Mouse (Mus musculus) neural tube, embryonic 14.5 days (tissue): ENCODE results near the gene Agrp. TPM values are rescaled to one million over a fixed set of nuclear protein-coding genes. Genes with fewer than 3 reads are reported as not detected.

ENCODE experiments used
- microRNA counts: library from miRNA; unstranded; fragments of <30 nt; microRNA quantifications from one replicate; lab custom pipeline; 2016
- microRNA-seq: library from miRNA; unstranded; fragments of <30 nt; microRNA quantifications from one replicate; pipeline ENCODE4, GENCODE M21; 2016
- polyA plus RNA-seq: library from polyadenylated mRNA; unstranded; fragments of >200 nt; fragmentation: Nextera tagmentation; extraction: Ambion mirVana; gene quantifications from 2 replicates; pipeline ENCODE4 v1.2.1, GENCODE M21; 2014

The Agrp gene
- polyA plus RNA-seq, 1 experiment from 2014 or later: 1.3 TPM

MicroRNA genes within 50 kb of the gene (microRNA counts, 519-probe panel; counts per million panel counts)
- microRNA mmu-miR-1966 (lab: Ali Mortazavi, UCI): not detected

Small RNA genes within 50 kb of the gene (microRNA-seq; reads per million reads assigned to microRNA genes)
- gene Mir1966: not detected

Other genes starting within 250 kb of the Agrp start
- not detected in 2 replicates for gene Kctd19, start 223.9 kb downstream of the Agrp start, polyA plus RNA-seq
- 0.16 and 0.43 TPM in 2 replicates for gene Lrrc36, start 223.8 kb downstream of the Agrp start, polyA plus RNA-seq
- gene Tppp3, start 165.9 kb downstream of the Agrp start, polyA plus RNA-seq: 189 and 259 TPM in 2 replicates
- 27.9 and 32.5 TPM in 2 replicates for gene Zdhhc1, start 140.5 kb downstream of the Agrp start, polyA plus RNA-seq
- 0.94 and 1.2 TPM in 2 replicates for gene Hsd11b2, start 118.6 kb downstream of the Agrp start, polyA plus RNA-seq
- 235 and 254 TPM in 2 replicates for gene Atp6v0d1, start 71.3 kb downstream of the Agrp start, polyA plus RNA-seq
- gene Ripor1, start 32.1 kb downstream of the Agrp start, polyA plus RNA-seq: 25.8 and 29.6 TPM in 2 replicates
- 81.3 and 85.6 TPM in 2 replicates for gene Ctcf, start 825 bp downstream of the Agrp start, polyA plus RNA-seq
- 21.7 and 22.3 TPM in 2 replicates for gene Carmil2, start 48.9 kb upstream of the Agrp start, polyA plus RNA-seq
- 79.5 and 83.9 TPM in 2 replicates for gene Acd, start 63.7 kb upstream of the Agrp start, polyA plus RNA-seq
- 48.1 and 60.6 TPM in 2 replicates for gene Pard6a, start 63.8 kb upstream of the Agrp start, polyA plus RNA-seq
- 0.30 and 0.42 TPM in 2 replicates for gene 4933405L10Rik, start 70.3 kb upstream of the Agrp start, polyA plus RNA-seq
- 9.5 and 11.6 TPM in 2 replicates for gene Enkd1, start 70.8 kb upstream of the Agrp start, polyA plus RNA-seq
- 52.9 and 67.9 TPM in 2 replicates for gene Gfod2, start 121.3 kb upstream of the Agrp start, polyA plus RNA-seq
- 13.6 and 14.7 TPM in 2 replicates for gene Ranbp10, start 190.0 kb upstream of the Agrp start, polyA plus RNA-seq
- 0.26 and 0.28 TPM in 2 replicates for gene Tsnaxip1, start 190.3 kb upstream of the Agrp start, polyA plus RNA-seq
- gene Cenpt, start 215.9 kb upstream of the Agrp start, polyA plus RNA-seq: 49.6 and 51.4 TPM in 2 replicates
- 44.1 and 54.1 TPM in 2 replicates for gene Thap11, start 217.7 kb upstream of the Agrp start, polyA plus RNA-seq
- 141 and 176 TPM in 2 replicates for gene Nutf2, start 223.2 kb upstream of the Agrp start, polyA plus RNA-seq
- 38.3 and 44.9 TPM in 2 replicates for gene Edc4, start 243.5 kb upstream of the Agrp start, polyA plus RNA-seq